Mouse (Mus musculus): Measurements from ENCODE around the gene Gm10073.

- TF ChIP-seq TAL1 (IDR thresholded peaks at IDR 0.05; ENCODE audit: low read length) (no peak), GATA1 (IDR thresholded peaks at IDR 0.05; ENCODE audit: low read length) (no peak)
Observed at GRCm38 (mm10) chr8:106576849-106577555, 3.7 kb upstream of the Gm10073 start.

Measured in erythroblast, embryonic 14.5 days (primary cell).